Mouse (Mus musculus): ENCODE data around the gene Kirrel3. TPM values are rescaled to one million over a fixed set of nuclear protein-coding genes. Genes with fewer than 3 reads are reported as not detected.

The Kirrel3 gene
- polyA plus RNA-seq, 1 experiment: not detected

GRCm38 (mm10) chr9:34877799-34878198 is 392.1 kb downstream of the Kirrel3 start:
- TF ChIP-seq GATA1 (IDR thresholded peaks at IDR 0.05; ENCODE audit: low read length): no peak

- no peak for TF ChIP-seq GATA1 (IDR thresholded peaks at IDR 0.05; ENCODE audit: low read length)
Measured at GRCm38 (mm10) chr9:34881750-34882149, 396.1 kb downstream of the Kirrel3 start.

- TF ChIP-seq GATA1 (IDR thresholded peaks at IDR 0.05; ENCODE audit: low read length): no peak
Measured at GRCm38 (mm10) chr9:34882211-34882610, 396.5 kb downstream of the Kirrel3 start.

GRCm38 (mm10) chr9:34883122-34883521 is 397.4 kb downstream of the Kirrel3 start:
- no peak for TF ChIP-seq GATA1 (IDR thresholded peaks at IDR 0.05; ENCODE audit: low read length)

GRCm38 (mm10) chr9:34884325-34884724 is 398.6 kb downstream of the Kirrel3 start:
- no peak for TF ChIP-seq GATA1 (IDR thresholded peaks at IDR 0.05; ENCODE audit: low read length)

GRCm38 (mm10) chr9:34884942-34885341 is 399.2 kb downstream of the Kirrel3 start:
- TF ChIP-seq GATA1 (IDR thresholded peaks at IDR 0.05; ENCODE audit: low read length): no peak

- TF ChIP-seq GATA1 (IDR thresholded peaks at IDR 0.05; ENCODE audit: low read length): no peak
Measured at GRCm38 (mm10) chr9:34886746-34887145, 401.1 kb downstream of the Kirrel3 start.

GRCm38 (mm10) chr9:34887196-34887595 is 401.5 kb downstream of the Kirrel3 start:
- TF ChIP-seq GATA1 (IDR thresholded peaks at IDR 0.05; ENCODE audit: low read length): no peak

- TF ChIP-seq GATA1 (IDR thresholded peaks at IDR 0.05; ENCODE audit: low read length): no peak
Measured at GRCm38 (mm10) chr9:34888298-34888697, 402.6 kb downstream of the Kirrel3 start.

- TF ChIP-seq GATA1 (IDR thresholded peaks at IDR 0.05; ENCODE audit: low read length): no peak
Measured at GRCm38 (mm10) chr9:34901216-34901615, 415.5 kb downstream of the Kirrel3 start.

GRCm38 (mm10) chr9:34901888-34902287 is 416.2 kb downstream of the Kirrel3 start:
- no peak for TF ChIP-seq GATA1 (IDR thresholded peaks at IDR 0.05; ENCODE audit: low read length)

- TF ChIP-seq GATA1 (IDR thresholded peaks at IDR 0.05; ENCODE audit: low read length): no peak
Measured at GRCm38 (mm10) chr9:34905164-34905563, 419.5 kb downstream of the Kirrel3 start.

- no peak for TF ChIP-seq GATA1 (IDR thresholded peaks at IDR 0.05; ENCODE audit: low read length)
Measured at GRCm38 (mm10) chr9:34908040-34908439, 422.3 kb downstream of the Kirrel3 start.

GRCm38 (mm10) chr9:34911838-34912237 is 426.1 kb downstream of the Kirrel3 start:
- no peak for TF ChIP-seq GATA1 (IDR thresholded peaks at IDR 0.05; ENCODE audit: low read length)

GRCm38 (mm10) chr9:34912273-34912972 is 426.7 kb downstream of the Kirrel3 start:
- TF ChIP-seq GATA1 (IDR thresholded peaks at IDR 0.05; ENCODE audit: low read length): no peak

GRCm38 (mm10) chr9:34912996-34913395 is 427.3 kb downstream of the Kirrel3 start:
- TF ChIP-seq GATA1 (IDR thresholded peaks at IDR 0.05; ENCODE audit: low read length): no peak

GRCm38 (mm10) chr9:34918976-34919375 is 433.3 kb downstream of the Kirrel3 start:
- TF ChIP-seq GATA1 (IDR thresholded peaks at IDR 0.05; ENCODE audit: low read length): no peak
